Mouse (Mus musculus): ENCODE measurements around the gene Alpi.

The Alpi gene

GRCm38 (mm10) chr1:87060913-87061312 is 40.5 kb downstream of the Alpi start:
- no peak for DNase-seq (ENCODE audit: low read depth, low spot score)

DNA sequence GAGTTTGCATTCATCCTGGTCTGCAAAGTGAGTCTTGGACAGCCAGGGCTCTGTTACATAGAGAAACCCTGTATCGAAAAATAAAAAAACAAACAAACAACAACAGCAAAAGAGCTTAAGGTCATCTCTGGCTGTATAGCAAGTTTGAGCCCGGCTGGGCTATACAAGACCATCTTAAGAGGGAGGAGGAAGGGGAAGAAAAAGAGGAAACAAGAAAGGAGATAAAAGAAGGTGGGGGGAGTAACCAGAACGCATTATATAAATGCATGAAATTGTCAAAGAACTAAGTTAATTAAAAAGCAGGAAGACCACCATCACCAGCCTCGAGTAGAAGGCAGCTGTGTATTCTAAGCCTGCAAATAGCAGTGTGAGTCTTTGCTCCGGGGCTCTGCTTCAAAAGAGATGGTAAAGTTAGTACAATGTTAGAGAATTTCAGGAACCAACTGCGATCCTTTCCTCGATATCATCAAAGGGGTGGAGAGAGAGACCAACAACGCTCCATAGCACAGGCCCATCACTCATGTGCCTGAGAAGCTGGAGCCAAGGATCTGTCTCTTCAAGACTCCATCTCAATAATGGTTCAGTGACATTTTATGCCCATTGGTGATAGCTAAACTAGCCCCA is 42.3 kb downstream of the Alpi start:
- DNase-seq (ENCODE audit: low read depth, low spot score), result no peak

DNA sequence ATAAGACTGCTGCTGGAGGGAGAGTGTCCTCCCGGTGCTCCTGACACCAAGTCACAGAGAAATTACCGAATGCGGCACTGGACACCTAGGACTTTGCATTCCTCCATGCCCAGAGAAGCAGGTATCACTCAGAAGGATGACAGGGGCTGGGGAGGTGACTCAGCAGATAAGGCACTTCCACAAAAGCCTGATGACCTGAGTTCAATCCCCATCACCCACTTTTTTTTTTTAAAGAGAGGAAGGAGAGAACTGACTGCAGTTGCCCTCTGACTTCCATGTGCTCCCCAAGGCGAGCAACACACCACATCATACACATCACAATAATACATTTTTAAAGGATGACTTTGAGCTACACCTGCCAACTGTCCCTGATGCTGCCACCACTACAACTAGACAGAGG is 44.3 kb downstream of the Alpi start:
- DNase-seq (ENCODE audit: low read depth, low spot score), result no peak

- no peak for DNase-seq (ENCODE audit: low read depth, low spot score)
Measured at GRCm38 (mm10) chr1:87051369-87051768, 50.0 kb downstream of the Alpi start.

GRCm38 (mm10) chr1:87050700-87051099 is 50.7 kb downstream of the Alpi start:
- no peak for DNase-seq (ENCODE audit: low read depth, low spot score)

- no peak for DNase-seq (ENCODE audit: low read depth, low spot score)
Measured at GRCm38 (mm10) chr1:87050072-87050471, 51.3 kb downstream of the Alpi start.
